Mouse (Mus musculus): ENCODE results near the gene Tmem126a. TPM values are rescaled to one million over a fixed set of nuclear protein-coding genes. Genes with fewer than 3 reads are reported as not detected.

The Tmem126a gene
- polyA plus RNA-seq, 1 experiment = 119 TPM

DNA sequence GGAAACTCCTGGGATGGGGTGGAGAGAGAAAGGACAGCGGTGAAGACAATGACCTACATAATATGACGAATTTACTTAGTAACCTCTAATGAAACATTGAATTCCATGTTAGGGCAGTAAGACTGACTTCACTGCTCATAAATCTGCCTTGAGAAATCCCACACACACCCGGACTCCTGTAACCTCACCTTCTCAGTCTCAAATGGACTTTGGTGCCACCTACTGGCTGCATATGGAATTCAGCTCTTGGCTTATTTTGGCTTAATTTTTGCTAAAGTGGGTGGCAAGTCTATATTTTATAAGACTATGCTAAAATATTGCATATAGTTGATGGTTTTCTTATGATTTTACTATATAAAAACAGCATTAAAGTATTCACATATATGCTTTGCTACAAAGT lies 47.1 kb downstream of the Tmem126a start:
- no peak overlapping the region for H3ac ChIP-seq (ENCODE audit: control insufficient read depth, insufficient read length)
- H3K4me2 ChIP-seq (ENCODE audit: low read depth) = no peak overlapping the region
- no peak overlapping the region for H3K4me3 ChIP-seq
- no peaks in the 10 kb centered on the region for H3K79me2 ChIP-seq (ENCODE audit: control insufficient read depth, insufficient read depth)
- H3K36me3 ChIP-seq (ENCODE audit: control insufficient read depth, insufficient read depth) = peaks cover 9% of the 10 kb centered on the region
- TF ChIP-seq REST (IDR thresholded peaks at IDR 0.05; ENCODE audit: insufficient read depth, insufficient read length) (no peak), E2F4 (IDR thresholded peaks at IDR 0.05; ENCODE audit: insufficient read depth) (no peak), TCF3 (IDR thresholded peaks at IDR 0.05; ENCODE audit: insufficient read length, low read depth) (no peak), TCF12 (IDR thresholded peaks at IDR 0.05; ENCODE audit: insufficient read depth, poor library complexity, severe bottlenecking) (no peak), SRF (IDR thresholded peaks at IDR 0.05; ENCODE audit: control insufficient read depth, insufficient read length, low read depth) (no peak), MAX (IDR thresholded peaks at IDR 0.05; ENCODE audit: low read depth) (no peak), CEBPB (IDR thresholded peaks at IDR 0.05; ENCODE audit: insufficient read depth, poor library complexity, severe bottlenecking) (no peak)
- no peaks in the 10 kb centered on the region for H3K27me3 ChIP-seq (ENCODE audit: control insufficient read depth, insufficient read depth, insufficient read length)

Other genes with a start within 250 kb of the Tmem126a start
- gene Ccdc83, start 191.5 kb downstream of the Tmem126a start, polyA plus RNA-seq (2012; fragmentation: generic; extraction: Trizol) = 0.10 TPM
- gene Sytl2, start 155.0 kb downstream of the Tmem126a start, polyA plus RNA-seq (2012; fragmentation: generic; extraction: Trizol) = 21.2 TPM
- 0.07 TPM for gene Ccdc89, start 30.7 kb downstream of the Tmem126a start, polyA plus RNA-seq (2012; fragmentation: generic; extraction: Trizol)
- gene Crebzf, start 14.5 kb downstream of the Tmem126a start, polyA plus RNA-seq (2012; fragmentation: generic; extraction: Trizol) = 18.0 TPM
- gene Tmem126b, start 18.8 kb upstream of the Tmem126a start, polyA plus RNA-seq (2012; fragmentation: generic; extraction: Trizol) = 6.7 TPM
- gene Dlg2, start 19.4 kb upstream of the Tmem126a start, polyA plus RNA-seq (2012; fragmentation: generic; extraction: Trizol) = 0.65 TPM

All from myocyte (in vitro differentiated cells).